Mouse (Mus musculus) spleen, adult 2 months (tissue): ENCODE results near the gene Mre11a.

Experiments
- CTCF ChIP-seq: fragments of 200-500 bp; IDR thresholded peaks from 2 replicates; pipeline ENCODE4 v1.5.1; 2011; ENCODE audit warnings: mild to moderate bottlenecking, inconsistent platforms; ENCODE audit not compliant: insufficient read depth, insufficient read length, insufficient replicate concordance; ENCODE audit errors: extremely low read depth
- POLR2A ChIP-seq: fragments of 200-500 bp; IDR thresholded peaks from 2 replicates; pipeline ENCODE4 v1.6.1; 2011; ENCODE audit warnings: low read depth, low read length, inconsistent platforms

- no peak for TF ChIP-seq POLR2A
- TF ChIP-seq CTCF = no peak
Measured at GRCm38 (mm10) chr9:14841878-14842761, 57.7 kb downstream of the Mre11a start.
